9 mouse cellular contexts compared by ENCODE assay signal in genomic region chr2:165074937-165075336, GRCm38 (mm10). TPM values are rescaled to one million over a fixed set of nuclear protein-coding genes. Genes with fewer than 3 reads are reported as not detected.
DNase-seq lines count a peak whose midpoint lies in the region; ATAC-seq and TF ChIP-seq lines count a peak whose summit lies in the region.
"Had no signal": no experiment of that assay in that cellular context is flagged by ENCODE, and none has a peak within 500 bp of the region (broad histone marks: within the 10 kb centered on the region; RNA-seq: fewer than 3 reads in every experiment).

No protein-coding gene starts in this region.

- peaks cover 29% of the 10 kb centered on the region for H3K4me1 ChIP-seq in embryonic facial prominence, embryonic 10.5 days
- H3K4me1 ChIP-seq in kidney, embryonic 14.5 days (ENCODE audit: control insufficient read depth, insufficient read depth, low read length) = 0 out of 2 replicates have a peak, but pooled peaks cover 3% of the 10 kb centered on the region
- H3K4me1 ChIP-seq in liver, adult 2 months (ENCODE audit: control insufficient read depth, insufficient read depth, low read length) = no peaks in the 10 kb centered on the region
- H3K4me1 ChIP-seq in neural tube, embryonic 14.5 days (ENCODE audit: control insufficient read depth, insufficient read depth, low read length) = peaks cover 36% of the 10 kb centered on the region
- no peaks in the 10 kb centered on the region for H3K4me1 ChIP-seq in stomach, postnatal 0 days (replicated peaks; ENCODE audit: control insufficient read depth, insufficient read depth)

- H3K27ac ChIP-seq in embryonic facial prominence, embryonic 10.5 days (replicated peaks) = no peak overlapping the region
- no peak overlapping the region for H3K27ac ChIP-seq in kidney, embryonic 14.5 days (ENCODE audit: low read depth, low read length)
- no peak overlapping the region for H3K27ac ChIP-seq in liver, adult 2 months (replicated peaks; ENCODE audit: insufficient read depth, low read depth, low read length)
- no peak overlapping the region for H3K27ac ChIP-seq in neural tube, embryonic 14.5 days (ENCODE audit: low read depth, low read length)
- H3K27ac ChIP-seq in stomach, postnatal 0 days (replicated peaks) = no peak overlapping the region
- H3K27ac ChIP-seq: embryonic facial prominence, embryonic 15.5 days had no signal

- H3K4me3 ChIP-seq in embryonic facial prominence, embryonic 10.5 days = no peak overlapping the region
- no peak overlapping the region for H3K4me3 ChIP-seq in kidney, embryonic 14.5 days (ENCODE audit: low read length)
- H3K4me3 ChIP-seq in liver, adult 2 months (ENCODE audit: insufficient read depth, low read depth, low read length) = no peak overlapping the region
- H3K4me3 ChIP-seq in neural tube, embryonic 14.5 days (ENCODE audit: low read depth, low read length) = no peak overlapping the region
- H3K4me3 ChIP-seq in stomach, postnatal 0 days (ENCODE audit: low read depth, low read length) = no peak overlapping the region
- H3K4me3 ChIP-seq: embryonic facial prominence, embryonic 15.5 days had no signal

- peak; percentile 66 for DNase-seq in CD4-positive helper T cell, adult 2 months (ENCODE audit: low read depth, low spot score)
- DNase-seq in adrenal gland, postnatal 25 days = peak; percentile 82
- DNase-seq in embryonic facial prominence, embryonic 10.5 days (ENCODE audit: low spot score) = peak; percentile 83
- peak; percentile 80 to 88 for DNase-seq in heart, adult 18-20 months
- DNase-seq in liver, adult 2 months (ENCODE audit: extremely low read depth, low read depth, low spot score) = peak; percentile 32
- peak; percentile 82 for DNase-seq in stomach, postnatal 0 days (ENCODE audit: low spot score)

- ATAC-seq in kidney, embryonic 14.5 days (ENCODE audit: low FRiP score, low TSS enrichment) = 0 out of 2 replicates have a peak, but pooled peaks have one; percentile 59
- ATAC-seq in neural tube, embryonic 14.5 days (ENCODE audit: low read depth) = peak; percentile 60; the same call in 1 of the 2 replicates
- peak; percentile 50; the same call in 1 of the 2 replicates for ATAC-seq in stomach, postnatal 0 days (ENCODE audit: low FRiP score, low TSS enrichment)

- TF ChIP-seq EP300 in stomach, postnatal 0 days (optimal IDR thresholded peaks at IDR 0.05) = no peak

- H3K27me3 ChIP-seq in embryonic facial prominence, embryonic 10.5 days (replicated peaks; ENCODE audit: low read depth, poor library complexity, severe bottlenecking) = peaks cover 95% of the 10 kb centered on the region
- peaks cover 60% of the 10 kb centered on the region for H3K27me3 ChIP-seq in kidney, embryonic 14.5 days (ENCODE audit: control insufficient read depth, insufficient read depth, low read length)
- H3K27me3 ChIP-seq in liver, adult 2 months (ENCODE audit: control insufficient read depth, insufficient read depth, low read length) = peaks cover 4% of the 10 kb centered on the region; the same call in 1 of the 2 replicates
- peaks cover 18% of the 10 kb centered on the region for H3K27me3 ChIP-seq in neural tube, embryonic 14.5 days (ENCODE audit: control insufficient read depth, insufficient read depth, low read length)
- 0 out of 2 replicates have a peak, but pooled peaks cover 4% of the 10 kb centered on the region for H3K27me3 ChIP-seq in stomach, postnatal 0 days (ENCODE audit: control insufficient read depth, insufficient read depth, low read length)

- H3K36me3 ChIP-seq in embryonic facial prominence, embryonic 10.5 days (replicated peaks) = no peaks in the 10 kb centered on the region
- H3K36me3 ChIP-seq in kidney, embryonic 14.5 days (ENCODE audit: control insufficient read depth, insufficient read depth, low read length) = no peaks in the 10 kb centered on the region
- no peaks in the 10 kb centered on the region for H3K36me3 ChIP-seq in liver, adult 2 months (ENCODE audit: control insufficient read depth, insufficient read depth, low read length)
- no peaks in the 10 kb centered on the region for H3K36me3 ChIP-seq in neural tube, embryonic 14.5 days (ENCODE audit: control insufficient read depth, insufficient read depth, low read length)
- H3K36me3 ChIP-seq in stomach, postnatal 0 days (ENCODE audit: control insufficient read depth, insufficient read depth, low read length) = no peaks in the 10 kb centered on the region
- H3K36me3 ChIP-seq: embryonic facial prominence, embryonic 15.5 days had no signal

- H3K4me2 ChIP-seq in kidney, embryonic 14.5 days (replicated peaks; ENCODE audit: low read depth, low read length) = no peak overlapping the region
- H3K4me2 ChIP-seq in neural tube, embryonic 14.5 days (ENCODE audit: low read depth, low read length) = no peak overlapping the region
- no peak overlapping the region for H3K4me2 ChIP-seq in stomach, postnatal 0 days (replicated peaks; ENCODE audit: low read depth)
- H3K4me2 ChIP-seq: embryonic facial prominence, embryonic 15.5 days had no signal

- no peaks in the 10 kb centered on the region for H3K9me3 ChIP-seq in embryonic facial prominence, embryonic 10.5 days
- H3K9me3 ChIP-seq in kidney, embryonic 14.5 days (ENCODE audit: control insufficient read depth, low read length) = no peaks in the 10 kb centered on the region
- H3K9me3 ChIP-seq in neural tube, embryonic 14.5 days (ENCODE audit: control insufficient read depth, low read length) = no peaks in the 10 kb centered on the region
- H3K9me3 ChIP-seq in stomach, postnatal 0 days (ENCODE audit: control insufficient read depth, low read length) = no peaks in the 10 kb centered on the region
- H3K9me3 ChIP-seq: embryonic facial prominence, embryonic 15.5 days had no signal

- H3K79me2 ChIP-seq in liver, adult 2 months (ENCODE audit: control insufficient read depth, insufficient read depth, low read length) = no peaks in the 10 kb centered on the region

- WGBS in embryonic facial prominence, embryonic 10.5 days = 37% methylated on average over 2 of the region's 2 CpGs
- WGBS in kidney, embryonic 14.5 days = 49% methylated on average over 2 of the region's 2 CpGs
- WGBS in liver, adult 2 months = 45% methylated on average over 2 of the region's 2 CpGs
- WGBS in neural tube, embryonic 14.5 days = 40% methylated on average over 2 of the region's 2 CpGs
- WGBS in stomach, postnatal 0 days = 29% methylated on average over 2 of the region's 2 CpGs

- TF ChIP-seq POLR2A in liver, adult 2 months (IDR thresholded peaks at IDR 0.05; ENCODE audit: extremely low read depth, insufficient read depth, low read length) = no peak

- no peak overlapping the region for H3K9ac ChIP-seq in kidney, embryonic 14.5 days (ENCODE audit: low read depth, low read length)
- no peak overlapping the region for H3K9ac ChIP-seq in liver, adult 2 months (ENCODE audit: low read depth, low read length)
- H3K9ac ChIP-seq in neural tube, embryonic 14.5 days (replicated peaks; ENCODE audit: low read depth, low read length) = no peak overlapping the region
- no peak overlapping the region for H3K9ac ChIP-seq in stomach, postnatal 0 days (ENCODE audit: low read length)
- H3K9ac ChIP-seq: embryonic facial prominence, embryonic 15.5 days had no signal

- TF ChIP-seq CTCF in liver, adult 2 months (IDR thresholded peaks at IDR 0.05; ENCODE audit: low read depth, low read length) = peak; percentile 97
- peak; percentile 98 for TF ChIP-seq CTCF in stomach, postnatal 0 days (IDR thresholded peaks at IDR 0.05; ENCODE audit: low read depth)

RNA-seq across cellular contexts. Expression of gene 1700025C18Rik, which starts 15.6 kb away (rescaled TPM):
- total RNA-seq in adrenal gland, postnatal 25 days (2021) = not detected in 2 replicates
- not detected in 2 replicates for polyA plus RNA-seq in embryonic facial prominence, embryonic 10.5 days (2016; fragmentation: Nextera tagmentation; extraction: Ambion mirVana)
- total RNA-seq in heart, adult 18-20 months (2021) = not detected
- polyA plus RNA-seq in kidney, embryonic 14.5 days (2014; fragmentation: Nextera tagmentation; extraction: Ambion mirVana) = not detected in 2 replicates
- not detected in 2 replicates for total RNA-seq in liver, adult 2 months (2014; rRNA removed)
- polyA plus RNA-seq in liver, adult 2 months (2012; rRNA removed) = not detected in 2 replicates
- not detected in 2 replicates for polyA plus RNA-seq in neural tube, embryonic 14.5 days (2014; fragmentation: Nextera tagmentation; extraction: Ambion mirVana)
- polyA plus RNA-seq in stomach, postnatal 0 days (2015; fragmentation: Nextera tagmentation; extraction: Ambion mirVana) = not detected in 2 replicates
- polyA plus RNA-seq: embryonic facial prominence, embryonic 15.5 days had no signal

RNA-seq across cellular contexts. Expression of gene Cd40, which starts 19.5 kb away (rescaled TPM):
- total RNA-seq in adrenal gland, postnatal 25 days (2021) = 2.1 and 3.9 TPM in 2 replicates
- 5.0 and 6.2 TPM in 2 replicates for polyA plus RNA-seq in embryonic facial prominence, embryonic 10.5 days (2016; fragmentation: Nextera tagmentation; extraction: Ambion mirVana)
- 1 to 10 TPM; 1.6 to 2.3 TPM for total RNA-seq in heart, adult 18-20 months (2021)
- polyA plus RNA-seq in kidney, embryonic 14.5 days (2014; fragmentation: Nextera tagmentation; extraction: Ambion mirVana) = 6.4 and 7.3 TPM in 2 replicates
- 0.74 and 1.7 TPM in 2 replicates for total RNA-seq in liver, adult 2 months (2014; rRNA removed)
- 0.37 and 1.0 TPM in 2 replicates for polyA plus RNA-seq in liver, adult 2 months (2012; rRNA removed)
- 5.5 and 10.6 TPM in 2 replicates for polyA plus RNA-seq in neural tube, embryonic 14.5 days (2014; fragmentation: Nextera tagmentation; extraction: Ambion mirVana)
- polyA plus RNA-seq in stomach, postnatal 0 days (2015; fragmentation: Nextera tagmentation; extraction: Ambion mirVana) = 3.3 and 3.7 TPM in 2 replicates

RNA-seq across cellular contexts. Expression of gene Ncoa5, which starts 40.3 kb away (rescaled TPM):
- total RNA-seq in adrenal gland, postnatal 25 days (2021) = 34.1 and 46.2 TPM in 2 replicates
- polyA plus RNA-seq in embryonic facial prominence, embryonic 10.5 days (2016; fragmentation: Nextera tagmentation; extraction: Ambion mirVana) = 98.9 TPM in 2 replicates
- total RNA-seq in heart, adult 18-20 months (2021) = 10 to 100 TPM; 17.7 to 19.9 TPM
- polyA plus RNA-seq in kidney, embryonic 14.5 days (2014; fragmentation: Nextera tagmentation; extraction: Ambion mirVana) = 34.6 and 71.1 TPM in 2 replicates
- 4.3 and 6.8 TPM in 2 replicates for total RNA-seq in liver, adult 2 months (2014; rRNA removed)
- 9.2 and 11.5 TPM in 2 replicates for polyA plus RNA-seq in liver, adult 2 months (2012; rRNA removed)
- 79.5 and 98.9 TPM in 2 replicates for polyA plus RNA-seq in neural tube, embryonic 14.5 days (2014; fragmentation: Nextera tagmentation; extraction: Ambion mirVana)
- polyA plus RNA-seq in stomach, postnatal 0 days (2015; fragmentation: Nextera tagmentation; extraction: Ambion mirVana) = 17.3 and 17.9 TPM in 2 replicates

Comparison
In these comparisons a context has a peak if more than half of its experiments do, and no peak if none do; other contexts are left out.
1. DNase-seq: peak in every context shown above with its lines; median percentile 84 in heart, adult 18-20 months; 83 in embryonic facial prominence, embryonic 10.5 days; 82 in adrenal gland, postnatal 25 days; 82 in stomach, postnatal 0 days; 66 in CD4-positive helper T cell, adult 2 months; 32 in liver, adult 2 months.